Comparison of ENCODE assay signal across 8 mouse cellular contexts in genomic region chr19:58627406-58628337, GRCm38 (mm10). TPM values are rescaled to one million over a fixed set of nuclear protein-coding genes. Genes with fewer than 3 reads are reported as not detected.
DNase-seq lines count a peak whose midpoint lies in the region; ATAC-seq and TF ChIP-seq lines count a peak whose summit lies in the region.

No protein-coding gene starts in this region.

- 31% methylated on average over 22 of the region's 22 CpGs for WGBS in kidney, adult 2 months
- WGBS in embryonic facial prominence, embryonic 15.5 days: 32% methylated on average over 22 of the region's 22 CpGs
- 33% methylated on average over 22 of the region's 22 CpGs for WGBS in kidney, postnatal 0 days
- 49% methylated on average over 22 of the region's 22 CpGs for WGBS in midbrain, embryonic 14.5 days

- no peak overlapping the region for H3K27ac ChIP-seq in kidney, adult 2 months (ENCODE audit: insufficient read depth, low read depth, low read length)
- no peak overlapping the region for H3K27ac ChIP-seq in embryonic facial prominence, embryonic 15.5 days (replicated peaks)
- no peak overlapping the region for H3K27ac ChIP-seq in kidney, postnatal 0 days
- H3K27ac ChIP-seq in midbrain, embryonic 14.5 days (replicated peaks; ENCODE audit: low read depth, low read length): no peak overlapping the region

- DNase-seq in kidney, adult 2 months: peak; percentile 15
- no peak for DNase-seq in kidney, postnatal 10 days
- DNase-seq in Patski (ENCODE audit: low read depth, low spot score): no peak
- peak; percentile 83 for DNase-seq in kidney, postnatal 0 days (ENCODE audit: low spot score)
- peak; percentile 88 for DNase-seq in midbrain, embryonic 14.5 days
- DNase-seq in right cerebral cortex, postnatal 25 days: no peak
- DNase-seq in spleen, adult 12 weeks (ENCODE audit: low spot score): no peak

- no peaks in the 10 kb centered on the region for H3K4me1 ChIP-seq in kidney, adult 2 months (ENCODE audit: control insufficient read depth, insufficient read depth, low read length)
- peaks cover 3% of the 10 kb centered on the region; the same call in 1 of the 2 replicates for H3K4me1 ChIP-seq in embryonic facial prominence, embryonic 15.5 days
- no peaks in the 10 kb centered on the region for H3K4me1 ChIP-seq in kidney, postnatal 0 days (replicated peaks; ENCODE audit: insufficient read depth, low read length)
- no peaks in the 10 kb centered on the region for H3K4me1 ChIP-seq in midbrain, embryonic 14.5 days (ENCODE audit: control insufficient read depth, insufficient read depth, low read length)

- in situ Hi-C loops in Patski (cut with MboI; ENCODE audit: low pct_unique_long_range_greater_than_20kb): loop anchor here (10.0 kb wide), 3 partner anchors 813 to 973 kb away; no protein-coding TSS in a partner anchor

- no peak; the same call in 1 of the 2 replicates for TF ChIP-seq CTCF in kidney, adult 2 months (conservative IDR thresholded peaks at IDR 0.05; ENCODE audit: insufficient read depth, insufficient read length, low read depth, low read length)
- peak; percentile 71 for TF ChIP-seq CTCF in Patski (IDR thresholded peaks at IDR 0.05)
- peak; percentile 74 for TF ChIP-seq CTCF in kidney, postnatal 0 days (IDR thresholded peaks at IDR 0.05; ENCODE audit: low read depth)

- H3K4me3 ChIP-seq in kidney, adult 2 months (ENCODE audit: insufficient read depth, low read depth, low read length): no peak overlapping the region
- H3K4me3 ChIP-seq in embryonic facial prominence, embryonic 15.5 days (replicated peaks): no peak overlapping the region
- no peak overlapping the region; the same call in 1 of the 2 replicates for H3K4me3 ChIP-seq in kidney, postnatal 0 days (replicated peaks; ENCODE audit: low read depth, low read length)
- no peak overlapping the region for H3K4me3 ChIP-seq in midbrain, embryonic 14.5 days (replicated peaks; ENCODE audit: low read depth, low read length)

- CTCF ChIA-PET in Patski (lab: Charles Lee): interaction anchor here (0.7 kb wide), 2 partner anchors 30 to 154 kb away, joined by 3 to 4 read pairs; no protein-coding TSS in a partner anchor

- 0 out of 2 replicates have a peak overlapping the region, but pooled peaks have one; percentile 21 for H3K4me2 ChIP-seq in embryonic facial prominence, embryonic 15.5 days (replicated peaks)
- H3K4me2 ChIP-seq in kidney, postnatal 0 days (ENCODE audit: low read length): peak overlapping the region; percentile 42
- H3K4me2 ChIP-seq in midbrain, embryonic 14.5 days (ENCODE audit: low read length): 0 out of 2 replicates have a peak overlapping the region, but pooled peaks have one; percentile 27

- no peak for ATAC-seq in Patski
- ATAC-seq in embryonic facial prominence, embryonic 15.5 days (ENCODE audit: insufficient number of reproducible peaks, low FRiP score, low TSS enrichment, low read depth): no peak
- ATAC-seq in kidney, postnatal 0 days (replicated peaks; ENCODE audit: low FRiP score, low read depth): no peak
- no peak for ATAC-seq in midbrain, embryonic 14.5 days (ENCODE audit: low FRiP score, low TSS enrichment)

- H3K9ac ChIP-seq in embryonic facial prominence, embryonic 15.5 days: no peak overlapping the region
- H3K9ac ChIP-seq in kidney, postnatal 0 days (ENCODE audit: low read depth, low read length): no peak overlapping the region
- H3K9ac ChIP-seq in midbrain, embryonic 14.5 days (replicated peaks; ENCODE audit: low read length): 0 out of 2 replicates have a peak overlapping the region, but pooled peaks have one; percentile 23

- no peak for TF ChIP-seq POLR2A in kidney, adult 2 months (IDR thresholded peaks at IDR 0.05; ENCODE audit: low read depth, low read length)

- POLR2A ChIA-PET in Patski (lab: Charles Lee): no interaction called here

- H3K9me3 ChIP-seq in embryonic facial prominence, embryonic 15.5 days (replicated peaks): no peaks in the 10 kb centered on the region
- no peaks in the 10 kb centered on the region for H3K9me3 ChIP-seq in kidney, postnatal 0 days (replicated peaks; ENCODE audit: low read length)
- no peaks in the 10 kb centered on the region for H3K9me3 ChIP-seq in midbrain, embryonic 14.5 days (ENCODE audit: control insufficient read depth, low read length)

- H3K36me3 ChIP-seq in kidney, adult 2 months (ENCODE audit: control insufficient read depth, insufficient read depth, low read length): no peaks in the 10 kb centered on the region
- H3K36me3 ChIP-seq in embryonic facial prominence, embryonic 15.5 days: no peaks in the 10 kb centered on the region
- H3K36me3 ChIP-seq in kidney, postnatal 0 days (ENCODE audit: insufficient read depth, low read length): no peaks in the 10 kb centered on the region
- H3K36me3 ChIP-seq in midbrain, embryonic 14.5 days (ENCODE audit: control insufficient read depth, insufficient read depth, low read length): no peaks in the 10 kb centered on the region

- H3K27me3 ChIP-seq in kidney, adult 2 months (replicated peaks; ENCODE audit: control insufficient read depth, insufficient read depth, low read length): no peaks in the 10 kb centered on the region
- H3K27me3 ChIP-seq in Patski: peaks cover 15% of the 10 kb centered on the region
- no peaks in the 10 kb centered on the region for H3K27me3 ChIP-seq in embryonic facial prominence, embryonic 15.5 days
- H3K27me3 ChIP-seq in kidney, postnatal 0 days (ENCODE audit: insufficient read depth, low read length): no peaks in the 10 kb centered on the region
- no peaks in the 10 kb centered on the region for H3K27me3 ChIP-seq in midbrain, embryonic 14.5 days (ENCODE audit: control insufficient read depth, insufficient read depth, low read length)

RNA-seq across cellular contexts. Expression of gene Pnlip, which starts 24.6 kb away (rescaled TPM):
- polyA plus RNA-seq in kidney, adult 2 months (2012; rRNA removed): not detected in 2 replicates
- polyA plus RNA-seq in Patski (2021): not detected
- not detected in 2 replicates for polyA plus RNA-seq in embryonic facial prominence, embryonic 15.5 days (2015; fragmentation: Nextera tagmentation; extraction: Ambion mirVana)
- polyA plus RNA-seq in kidney, postnatal 0 days (2015; fragmentation: Nextera tagmentation; extraction: Ambion mirVana): not detected in 2 replicates
- 0.15 TPM in 1 of 2 replicates, not detected in the other for polyA plus RNA-seq in midbrain, embryonic 14.5 days (2014; fragmentation: Nextera tagmentation; extraction: Ambion mirVana)

Comparison
In these comparisons a context has a peak if more than half of its experiments do, and no peak if none do; other contexts are left out.
1. DNase-seq: peak in kidney, adult 2 months (single experiment), kidney, postnatal 0 days (single experiment) and midbrain, embryonic 14.5 days (single experiment); none in kidney, postnatal 10 days (single experiment), Patski (single experiment), right cerebral cortex, postnatal 25 days (single experiment) and spleen, adult 12 weeks (single experiment).
2. Peak in every context shown above with its lines, with median percentiles within 50 percentile points of each other: H3K4me2 ChIP-seq.